Mouse (Mus musculus) lung, embryonic 16.5 days (tissue): ENCODE measurements around the gene Spata20. TPM values are rescaled to one million over a fixed set of nuclear protein-coding genes. Genes with fewer than 3 reads are reported as not detected.

Experiments
- ATAC-seq: fragments of 200-750 bp; cut with Nextera tagmentation; 2 replicates; pipeline ENCODE4 v1.8.0; 2017; ENCODE audit warnings: low read depth, mild to moderate bottlenecking, moderate library complexity
- H3K27ac ChIP-seq: fragments of 300-500 bp; sonication (generic); 2 replicates; pipeline ENCODE4 v1.5.1; 2014; ENCODE audit warnings: mild to moderate bottlenecking, control low read depth, low read length
- H3K27me3 ChIP-seq: fragments of 300-500 bp; sonication (generic); 2 replicates; pipeline ENCODE4 v1.6.1; 2014; ENCODE audit warnings: low read depth, low read length, mixed read lengths; ENCODE audit not compliant: control insufficient read depth, insufficient read depth
- H3K36me3 ChIP-seq: fragments of 300-500 bp; sonication (generic); 2 replicates; pipeline ENCODE4 v1.6.1; 2014; ENCODE audit warnings: low read length; ENCODE audit not compliant: control insufficient read depth, insufficient read depth
- H3K4me1 ChIP-seq: fragments of 300-500 bp; sonication (generic); replicated peaks from 2 replicates; pipeline ENCODE4 v1.6.1; 2014; ENCODE audit warnings: low read length, mixed read lengths; ENCODE audit not compliant: control insufficient read depth, insufficient read depth
- H3K4me2 ChIP-seq: fragments of 300-500 bp; sonication (generic); 2 replicates; pipeline ENCODE4 v1.6.1; 2014; ENCODE audit warnings: low read depth, low read length, control low read depth
- H3K4me3 ChIP-seq: fragments of 300-500 bp; sonication (generic); 2 replicates; pipeline ENCODE4 v1.5.1; 2014; ENCODE audit warnings: mild to moderate bottlenecking, low read length, control low read depth
- H3K9ac ChIP-seq: fragments of 300-500 bp; sonication (generic); 2 replicates; pipeline ENCODE4 v1.6.1; 2014; ENCODE audit warnings: low read length, control low read depth
- H3K9me3 ChIP-seq: fragments of 300-500 bp; sonication (generic); 2 replicates; pipeline ENCODE4 v1.6.1; 2016; ENCODE audit warnings: low read length; ENCODE audit not compliant: control insufficient read depth
- WGBS: fragments of 180-500 bp; shearing (Covaris S2); extraction: QIAGEN DNeasy Blood & Tissue Kit; methylation state at CpG from one replicate; pipeline ENCODE4 v1.1.7; 2014; 5-methylcytosine and 5-hydroxymethylcytosine counted together
- polyA plus RNA-seq: library from polyadenylated mRNA; unstranded; fragments of >200 nt; fragmentation: Nextera tagmentation; extraction: Ambion mirVana; gene quantifications from 2 replicates; pipeline ENCODE4 v1.2.1, GENCODE M21; 2015

Spata20 gene
- polyA plus RNA-seq, 1 experiment from 2014 or later = 0.08 TPM

GRCm38 (mm10) chr11:94485223-94485622 lies 756 bp downstream of the Spata20 start:
- no peaks in the 10 kb centered on the region for H3K9me3 ChIP-seq
- H3K36me3 ChIP-seq = no peaks in the 10 kb centered on the region
- no peak for ATAC-seq
- H3K4me3 ChIP-seq = no peak overlapping the region
- no peak overlapping the region for H3K9ac ChIP-seq
- 59% methylated on average over 5 of the region's 5 CpGs for WGBS
- no peak overlapping the region for H3K27ac ChIP-seq
- H3K4me2 ChIP-seq = no peak overlapping the region
- H3K4me1 ChIP-seq = peaks cover 8% of the 10 kb centered on the region; the same call in 1 of the 2 replicates
- peaks cover 2% of the 10 kb centered on the region; the same call in 1 of the 2 replicates for H3K27me3 ChIP-seq

DNA sequence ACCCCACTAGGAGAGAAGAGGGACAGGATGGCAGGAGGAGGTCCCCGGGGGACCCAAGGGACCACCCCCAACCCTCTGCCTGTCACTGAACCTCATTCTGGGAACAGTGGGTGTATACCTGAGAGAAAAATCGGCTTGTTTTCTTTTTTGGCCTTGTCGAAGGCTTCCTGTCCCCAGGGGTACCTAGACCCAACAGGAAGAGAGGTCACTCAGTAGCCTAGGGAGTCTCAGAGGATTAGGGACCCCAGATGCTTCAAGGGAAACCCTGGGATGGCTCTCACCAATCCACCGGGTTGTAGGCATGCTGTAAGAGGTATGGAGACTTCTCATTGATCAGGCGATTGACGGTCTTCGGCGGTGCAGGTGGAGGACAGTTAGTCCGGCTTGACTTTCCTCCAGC lies 1.3 kb downstream of the Spata20 start:
- Histone ChIP-seq H3K4me3 (no peak overlapping the region), H3K36me3 (no peaks in the 10 kb centered on the region), H3K27ac (no peak overlapping the region), H3K4me1 (peaks cover 3% of the 10 kb centered on the region; the same call in 1 of the 2 replicates), H3K9me3 (no peaks in the 10 kb centered on the region), H3K4me2 (no peak overlapping the region), H3K9ac (no peak overlapping the region), H3K27me3 (peaks cover 2% of the 10 kb centered on the region; the same call in 1 of the 2 replicates)
- no peak for ATAC-seq
- WGBS = 87% methylated on average over 9 of the region's 9 CpGs

DNA sequence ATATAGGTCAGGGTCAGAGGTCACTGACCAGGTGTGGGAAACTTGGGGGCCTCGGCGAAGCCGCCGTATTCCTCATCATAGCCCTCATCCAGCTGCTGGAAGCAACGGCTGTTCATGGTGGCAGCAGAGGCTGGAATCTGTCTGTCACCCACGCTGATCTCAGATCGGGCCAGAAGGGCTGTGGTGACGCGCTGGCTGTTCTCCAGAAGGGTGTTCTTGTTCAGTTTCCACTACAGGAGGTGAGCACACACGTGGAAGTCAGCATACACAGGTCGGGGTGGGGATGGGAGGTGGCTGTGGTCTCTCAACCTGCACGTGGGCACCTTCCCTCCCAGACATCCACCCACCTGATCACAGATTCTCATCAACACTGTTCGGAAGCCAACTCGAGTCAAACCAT lies 2.1 kb downstream of the Spata20 start:
- Histone ChIP-seq H3K4me2 (no peak overlapping the region), H3K36me3 (no peaks in the 10 kb centered on the region), H3K27ac (no peak overlapping the region), H3K9ac (no peak overlapping the region), H3K4me3 (no peak overlapping the region), H3K9me3 (no peaks in the 10 kb centered on the region), H3K4me1 (peaks cover 2% of the 10 kb centered on the region; the same call in 1 of the 2 replicates), H3K27me3 (peaks cover 2% of the 10 kb centered on the region; the same call in 1 of the 2 replicates)
- ATAC-seq = no peak
- WGBS = 72% methylated on average over 14 of the region's 14 CpGs

DNA sequence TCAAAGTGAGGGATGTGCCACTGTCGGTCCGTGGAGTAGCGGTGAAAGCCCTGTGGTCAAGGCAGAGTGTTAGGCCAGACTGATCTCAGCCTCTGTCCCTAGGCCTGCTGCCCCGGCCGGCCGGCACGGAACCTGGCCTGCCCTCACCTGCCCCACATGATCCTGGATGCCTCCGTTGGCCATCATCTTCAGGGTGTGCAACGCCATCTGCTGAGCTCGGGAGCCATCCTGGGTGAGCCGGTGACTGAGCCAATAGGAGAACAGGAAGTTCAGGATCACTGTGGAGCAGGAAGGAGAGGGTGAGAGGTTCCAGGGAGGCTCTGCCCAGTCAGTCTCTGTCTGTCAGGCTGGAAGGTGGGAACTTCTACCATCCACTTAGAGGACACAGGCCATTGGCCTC lies 2.5 kb downstream of the Spata20 start:
- ATAC-seq = no peak
- Histone ChIP-seq H3K4me3 (no peak overlapping the region), H3K27ac (no peak overlapping the region), H3K4me1 (peaks cover 2% of the 10 kb centered on the region; the same call in 1 of the 2 replicates), H3K9ac (no peak overlapping the region), H3K36me3 (no peaks in the 10 kb centered on the region), H3K9me3 (no peaks in the 10 kb centered on the region), H3K27me3 (peaks cover 2% of the 10 kb centered on the region; the same call in 1 of the 2 replicates), H3K4me2 (no peak overlapping the region)
- WGBS = 78% methylated on average over 11 of the region's 11 CpGs

DNA sequence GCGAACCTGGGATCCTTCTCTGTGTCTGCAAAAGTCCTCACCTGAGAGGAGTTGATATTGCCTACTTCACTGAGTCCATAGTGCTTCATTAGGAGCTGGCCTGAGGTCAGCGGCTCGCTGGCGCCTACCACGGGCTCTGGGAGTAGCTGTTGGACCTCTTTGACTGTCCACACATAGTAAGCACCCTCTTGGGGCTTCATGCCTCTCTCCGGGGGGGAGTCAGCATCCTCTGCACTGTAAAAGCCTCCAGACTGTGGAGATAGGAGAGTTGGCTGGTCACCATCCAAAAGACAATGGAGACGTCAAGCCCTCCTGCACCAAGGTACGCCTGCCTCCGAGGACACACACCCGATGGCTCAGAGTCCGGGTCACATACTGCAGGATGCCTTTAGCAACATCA lies 3.2 kb downstream of the Spata20 start:
- H3K9ac ChIP-seq = no peak overlapping the region
- ATAC-seq = no peak
- peaks cover 2% of the 10 kb centered on the region; the same call in 1 of the 2 replicates for H3K4me1 ChIP-seq
- no peak overlapping the region for H3K27ac ChIP-seq
- H3K4me2 ChIP-seq = no peak overlapping the region
- H3K27me3 ChIP-seq = peaks cover 2% of the 10 kb centered on the region; the same call in 1 of the 2 replicates
- H3K36me3 ChIP-seq = no peaks in the 10 kb centered on the region
- WGBS = 91% methylated on average over 11 of the region's 11 CpGs
- H3K9me3 ChIP-seq = no peaks in the 10 kb centered on the region
- H3K4me3 ChIP-seq = no peak overlapping the region

DNA sequence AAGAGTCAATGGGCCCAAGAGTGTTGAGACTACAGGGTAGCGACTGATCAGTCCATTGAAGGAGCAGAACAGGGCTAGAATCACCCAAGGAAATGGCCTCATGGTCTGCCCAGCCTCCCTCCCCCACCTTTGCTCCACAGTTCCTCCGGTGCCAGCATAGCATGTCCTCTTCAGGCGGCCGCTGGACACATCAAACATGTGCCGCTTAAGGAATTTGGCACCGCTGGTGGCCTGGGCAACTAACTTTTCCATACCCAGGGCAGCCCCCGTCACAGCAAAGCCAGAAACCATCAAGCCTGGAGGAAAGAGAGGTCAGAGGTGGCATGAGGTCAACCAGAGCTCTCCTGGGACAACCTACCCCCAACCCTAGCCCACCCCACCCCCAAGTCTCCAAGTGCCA lies 4.0 kb downstream of the Spata20 start:
- H3K9ac ChIP-seq = no peak overlapping the region
- no peak overlapping the region for H3K4me3 ChIP-seq
- H3K4me2 ChIP-seq = no peak overlapping the region
- H3K4me1 ChIP-seq = peaks cover 2% of the 10 kb centered on the region; the same call in 1 of the 2 replicates
- ATAC-seq = no peak
- 88% methylated on average over 7 of the region's 7 CpGs for WGBS
- H3K27ac ChIP-seq = no peak overlapping the region
- H3K27me3 ChIP-seq = peaks cover 2% of the 10 kb centered on the region; the same call in 1 of the 2 replicates
- H3K36me3 ChIP-seq = no peaks in the 10 kb centered on the region
- H3K9me3 ChIP-seq = no peaks in the 10 kb centered on the region

DNA sequence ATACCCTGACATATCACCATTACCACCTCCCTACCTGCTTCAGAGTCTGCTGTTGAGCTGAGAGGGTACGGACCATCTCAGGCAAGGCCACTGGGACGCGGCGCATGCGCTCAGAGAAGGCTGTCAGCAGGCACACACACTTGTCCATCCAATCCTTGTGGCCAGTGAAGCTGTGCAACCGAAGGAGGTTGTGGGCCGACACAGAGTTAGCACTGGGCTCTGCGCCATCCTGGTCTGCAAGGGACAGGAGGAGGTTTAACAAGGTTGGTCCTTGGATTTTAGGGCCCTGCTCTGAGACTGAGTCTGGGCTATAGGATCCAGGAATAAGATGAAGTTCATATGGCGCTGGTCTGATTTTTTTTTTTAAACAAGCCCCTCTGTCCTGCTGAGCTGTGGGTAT lies 5.6 kb downstream of the Spata20 start:
- WGBS = 85% methylated on average over 9 of the region's 9 CpGs

GRCm38 (mm10) chr11:94477651-94478050 lies 8.3 kb downstream of the Spata20 start:
- peaks cover 29% of the 10 kb centered on the region for H3K27me3 ChIP-seq
- no peaks in the 10 kb centered on the region for H3K36me3 ChIP-seq
- peaks cover 21% of the 10 kb centered on the region for H3K4me1 ChIP-seq
- ATAC-seq = no peak
- 69% methylated on average over 6 of the region's 6 CpGs for WGBS
- H3K4me2 ChIP-seq = no peak overlapping the region
- no peak overlapping the region for H3K4me3 ChIP-seq
- H3K27ac ChIP-seq = no peak overlapping the region
- H3K9me3 ChIP-seq = no peaks in the 10 kb centered on the region
- no peak overlapping the region for H3K9ac ChIP-seq

More for the DNA sequence above, 5.6 kb downstream of the Spata20 start:
- Histone ChIP-seq H3K9me3 (no peaks in the 10 kb centered on the region), H3K9ac (no peak overlapping the region), H3K4me2 (no peak overlapping the region), H3K27me3 (peaks cover 9% of the 10 kb centered on the region), H3K4me3 (no peak overlapping the region), H3K36me3 (no peaks in the 10 kb centered on the region), H3K4me1 (peaks cover 3% of the 10 kb centered on the region; the same call in 1 of the 2 replicates), H3K27ac (no peak overlapping the region)
- no peak for ATAC-seq

DNA sequence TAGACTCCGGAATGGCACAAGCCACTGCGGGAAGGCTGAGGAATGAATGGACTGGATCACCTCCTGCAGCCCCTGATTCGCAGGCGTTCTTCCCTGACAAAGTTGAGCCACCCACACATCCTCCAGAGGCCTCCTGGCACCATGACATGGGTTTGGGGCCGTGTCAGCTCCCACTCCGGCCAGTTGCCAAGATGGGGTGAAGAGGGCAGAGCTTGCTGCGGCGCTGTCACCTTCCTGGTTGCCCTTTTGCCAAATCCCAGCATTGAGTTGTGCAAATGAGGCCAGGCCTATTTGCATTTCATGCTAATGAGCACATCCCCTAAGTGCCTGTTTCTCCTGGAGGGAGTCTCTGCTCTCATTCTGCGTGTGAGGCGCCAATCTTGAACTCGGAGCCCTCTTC lies 10.3 kb downstream of the Spata20 start:
- WGBS = 23% methylated on average over 11 of the region's 11 CpGs
- Histone ChIP-seq H3K4me1 (peaks cover 25% of the 10 kb centered on the region), H3K4me2 (no peak overlapping the region), H3K9me3 (no peaks in the 10 kb centered on the region), H3K27me3 (peaks cover 37% of the 10 kb centered on the region), H3K4me3 (no peak overlapping the region), H3K27ac (no peak overlapping the region), H3K9ac (no peak overlapping the region), H3K36me3 (no peaks in the 10 kb centered on the region)
- no peak for ATAC-seq

GRCm38 (mm10) chr11:94474544-94474910 lies 11.5 kb downstream of the Spata20 start:
- Histone ChIP-seq H3K27ac (peak overlapping the region; percentile 92), H3K4me1 (peaks cover 30% of the 10 kb centered on the region), H3K36me3 (no peaks in the 10 kb centered on the region), H3K9ac (peak overlapping the region; percentile 52), H3K27me3 (peaks cover 37% of the 10 kb centered on the region), H3K4me2 (peak overlapping the region; percentile 95), H3K4me3 (peak overlapping the region; percentile 61), H3K9me3 (no peaks in the 10 kb centered on the region)
- WGBS = 3% methylated on average over 11 of the region's 11 CpGs
- ATAC-seq = no peak
